Mouse (Mus musculus): ENCODE measurements around the gene Fam117a. TPM values are rescaled to one million over a fixed set of nuclear protein-coding genes. Genes with fewer than 3 reads are reported as not detected.

The Fam117a gene
- polyA plus RNA-seq, 1 experiment, result 55.8 TPM

GRCm38 (mm10) chr11:95431344-95431743, 94.5 kb downstream of the Fam117a start:
- TF ChIP-seq POLR2A (IDR thresholded peaks at IDR 0.05; ENCODE audit: borderline replicate concordance, extremely low read depth, low read depth, low read length), result no peak
- no peak for TF ChIP-seq CTCF (IDR thresholded peaks at IDR 0.05; ENCODE audit: insufficient read depth, low read length)
- WGBS, result 65% methylated on average over 2 of the region's 2 CpGs
- Histone ChIP-seq H3K4me1 (ENCODE audit: control insufficient read depth, insufficient read depth, low read length) (peaks cover 7% of the 10 kb centered on the region), H3K4me3 (replicated peaks; ENCODE audit: extremely low read depth, low read depth, low read length) (no peak overlapping the region)
- no peak for DNase-seq

Other genes starting within 250 kb of the Fam117a start
- 0.05 and 2.0 TPM in 2 replicates for gene Dlx3, start 216.9 kb upstream of the Fam117a start, polyA plus RNA-seq (2012; rRNA removed)
- 0.20 and 0.50 TPM in 2 replicates for gene Dlx4, start 190.8 kb upstream of the Fam117a start, polyA plus RNA-seq (2012; rRNA removed)
- gene Tac4, start 75.5 kb upstream of the Fam117a start, polyA plus RNA-seq (2012; rRNA removed), result 0.09 and 0.12 TPM in 2 replicates
- gene Kat7, start 26.8 kb upstream of the Fam117a start, polyA plus RNA-seq (2012; rRNA removed), result 21.5 and 37.2 TPM in 2 replicates
- gene Slc35b1, start 47.7 kb downstream of the Fam117a start, polyA plus RNA-seq (2012; rRNA removed), result 60.6 and 80.9 TPM in 2 replicates
- gene Spop, start 77.1 kb downstream of the Fam117a start, polyA plus RNA-seq (2012; rRNA removed), result 70.1 and 125 TPM in 2 replicates
- gene Nxph3, start 177.6 kb downstream of the Fam117a start, polyA plus RNA-seq (2012; rRNA removed), result 6.6 and 9.2 TPM in 2 replicates